Mouse (Mus musculus) hindlimb bud, embryonic 11.5 days (tissue): ENCODE results near the gene Fam222b.

ENCODE experiments used
- DNase-seq: peaks from one replicate; pipeline ENCODE4 v3.0.0-alpha.2; 2012; ENCODE audit warnings: low read depth, low spot score; ENCODE audit errors: extremely low spot score

Fam222b gene

GRCm38 (mm10) chr11:78163681-78164603, 69.5 kb downstream of the Fam222b start:
- no peak for DNase-seq

- no peak for DNase-seq
Observed at GRCm38 (mm10) chr11:78164604-78164923, 70.1 kb downstream of the Fam222b start.

GRCm38 (mm10) chr11:78164924-78165760, 70.7 kb downstream of the Fam222b start, which contains the start of gene Traf4:
TSS of gene Traf4 (minus strand) at chr11:78165589.
- DNase-seq: no peak

GRCm38 (mm10) chr11:78165761-78166109, 71.3 kb downstream of the Fam222b start:
- DNase-seq: no peak

GRCm38 (mm10) chr11:78166161-78166560, 71.7 kb downstream of the Fam222b start:
- no peak for DNase-seq

DNA sequence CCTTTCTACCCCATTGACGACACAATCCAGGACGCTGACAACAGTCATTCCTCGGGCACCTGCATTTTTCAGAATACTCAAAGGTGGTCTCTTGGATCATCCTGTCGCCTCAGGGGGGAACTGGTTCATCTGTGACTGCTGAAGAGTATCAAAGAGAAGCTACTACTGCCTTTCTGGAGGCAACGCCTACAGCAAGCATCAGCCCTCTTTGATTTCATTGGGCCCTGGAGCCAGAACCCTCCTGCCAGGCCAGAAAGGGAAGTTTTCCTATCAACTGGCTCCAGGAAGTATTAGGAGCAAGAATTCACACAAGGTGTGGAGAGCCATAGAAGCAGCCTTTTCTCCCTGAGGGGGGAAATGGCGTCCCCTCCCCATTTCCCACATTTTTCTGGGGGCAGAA, 72.2 kb downstream of the Fam222b start:
- no peak for DNase-seq

DNA sequence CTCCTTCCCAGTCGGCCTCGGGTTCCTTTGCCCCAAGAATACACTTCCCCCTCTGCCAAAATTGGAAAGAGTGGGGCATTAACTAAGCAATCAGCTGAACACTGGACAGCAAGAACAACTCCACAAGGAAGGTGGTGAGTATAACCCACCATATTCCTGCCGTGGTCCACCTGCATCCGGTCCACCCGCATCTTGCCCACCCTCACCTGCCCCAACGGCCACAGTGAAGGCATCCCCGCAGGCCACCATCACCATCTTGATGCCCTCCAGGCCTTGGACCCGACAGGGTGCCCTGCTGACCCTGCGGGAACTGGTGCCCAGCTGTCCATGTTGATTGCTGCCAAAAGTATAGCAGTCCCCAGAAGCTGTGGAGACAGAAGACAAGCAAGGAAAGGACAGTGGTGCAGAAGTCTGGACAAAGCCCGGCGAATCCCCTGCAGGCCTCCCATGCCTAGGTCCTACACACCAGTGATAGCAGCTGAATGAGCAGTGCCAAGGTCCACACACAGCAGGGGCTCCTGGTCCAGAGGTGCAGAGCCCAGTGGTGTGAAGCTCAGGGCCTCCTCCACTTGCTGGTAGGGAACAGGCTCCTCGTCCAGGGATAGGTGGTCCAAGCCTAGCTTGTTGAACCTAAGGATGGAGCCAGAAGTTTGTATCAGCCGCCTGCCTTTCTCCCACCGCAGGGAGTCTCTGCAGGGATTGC, 72.9 kb downstream of the Fam222b start:
- no peak for DNase-seq

GRCm38 (mm10) chr11:78168541-78169468, 74.3 kb downstream of the Fam222b start:
- DNase-seq: no peak

DNA sequence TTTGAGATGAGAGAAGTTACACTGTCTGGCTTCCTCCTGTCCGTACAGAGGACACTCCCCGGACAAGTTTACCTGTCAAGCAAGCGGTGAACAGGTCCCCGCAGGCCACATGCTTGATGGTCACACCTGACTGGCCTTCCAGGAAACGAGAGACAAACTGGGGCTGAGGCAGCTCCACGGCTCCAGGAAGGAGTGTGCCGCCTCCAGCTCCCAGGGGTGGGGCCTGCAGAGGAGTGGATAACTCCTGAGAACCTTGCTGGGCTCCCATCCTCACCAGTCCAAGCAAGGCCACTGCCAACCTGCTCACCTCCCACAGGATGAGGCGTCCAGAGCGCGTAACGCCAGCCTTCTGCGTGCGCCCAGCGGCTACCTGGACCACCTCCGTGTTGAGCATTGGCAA, 75.8 kb downstream of the Fam222b start:
- DNase-seq: no peak

GRCm38 (mm10) chr11:78171328-78171727, 76.9 kb downstream of the Fam222b start:
- no peak for DNase-seq

DNA sequence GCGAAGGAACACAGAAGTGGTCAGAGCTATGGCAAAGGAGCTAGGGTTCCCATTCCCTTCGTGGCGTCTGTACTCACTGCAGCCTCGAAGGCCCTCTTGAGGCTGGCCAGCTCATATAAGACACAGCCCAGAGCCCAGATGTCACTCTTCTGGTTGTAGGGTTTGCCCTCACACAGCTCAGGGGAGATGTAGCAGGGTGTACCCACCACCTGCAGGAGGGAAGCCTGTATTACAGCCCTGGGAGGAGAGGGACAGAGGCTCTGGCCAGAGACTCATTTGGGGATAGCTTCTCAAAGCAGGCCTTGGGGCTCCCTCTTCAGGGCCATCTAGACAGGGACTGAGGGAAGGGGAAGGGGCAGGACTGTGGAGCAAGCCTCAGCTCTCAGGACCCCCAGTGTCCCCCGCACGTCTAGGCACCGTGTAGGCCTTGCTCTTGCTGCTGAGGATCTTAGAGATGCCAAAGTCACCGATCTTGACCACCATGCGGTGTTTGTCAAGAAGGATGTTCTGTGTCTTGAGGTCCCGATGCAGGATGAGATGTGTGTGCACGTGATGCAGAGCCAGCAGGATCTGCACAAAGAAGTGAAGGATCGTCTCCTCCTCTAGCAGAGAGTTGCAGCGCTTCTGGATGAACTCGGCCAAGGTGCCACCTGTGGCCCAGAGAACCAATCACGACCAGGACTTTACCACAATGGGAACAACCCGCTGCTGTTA, 77.7 kb downstream of the Fam222b start:
- no peak for DNase-seq

- DNase-seq: no peak
Observed at GRCm38 (mm10) chr11:78172748-78173383, 78.4 kb downstream of the Fam222b start.

- DNase-seq: no peak
Observed at GRCm38 (mm10) chr11:78174506-78174905, 80.0 kb downstream of the Fam222b start.

GRCm38 (mm10) chr11:78175771-78176401, 81.4 kb downstream of the Fam222b start:
- DNase-seq: no peak

DNA sequence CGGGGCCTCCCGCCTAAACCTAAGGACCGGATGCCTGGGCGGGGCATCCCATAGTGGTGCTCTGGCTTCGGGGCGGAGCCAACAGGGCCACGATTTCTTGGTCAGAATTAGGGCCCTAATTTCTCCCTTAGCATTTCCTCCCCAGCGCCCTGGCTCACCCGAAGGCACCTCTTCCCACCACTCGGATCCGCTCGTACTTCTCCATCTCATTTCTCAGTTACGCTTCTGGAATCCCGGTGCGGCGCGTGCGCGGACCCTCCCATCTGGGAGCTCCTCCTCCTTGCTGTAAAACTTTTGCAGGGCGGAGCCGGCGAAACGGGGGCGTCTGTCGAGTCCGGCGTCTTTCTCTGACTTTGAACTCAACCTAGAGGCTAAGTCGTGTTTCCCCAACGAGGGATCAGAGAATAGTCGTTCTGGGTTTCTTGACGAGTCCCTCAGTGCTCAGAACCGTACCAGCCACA, 82.0 kb downstream of the Fam222b start, which contains the start of the genes Nek8 and Tlcd1:
Gene Nek8 (minus strand): TSS at position 274 of the 461 bp plus-strand sequence.
Gene Tlcd1 (plus strand): TSS at position 310 of the 461 bp plus-strand sequence.
- DNase-seq: no peak

- no peak for DNase-seq
Observed at GRCm38 (mm10) chr11:78176905-78177331, 82.5 kb downstream of the Fam222b start.

GRCm38 (mm10) chr11:78177437-78177836, 83.0 kb downstream of the Fam222b start:
- DNase-seq: no peak
